Mouse (Mus musculus) liver, embryonic 16.5 days (tissue): ENCODE results near the gene Scube2. TPM values are rescaled to one million over a fixed set of nuclear protein-coding genes. Genes with fewer than 3 reads are reported as not detected.

Source experiments
- ATAC-seq: fragments of 200-750 bp; cut with Nextera tagmentation; 2 replicates; pipeline ENCODE4 v1.8.0; 2017; ENCODE audit warnings: low read depth, mild to moderate bottlenecking, moderate number of reproducible peaks, moderate library complexity
- H3K27ac ChIP-seq: fragments of 300-500 bp; sonication (generic); 2 replicates; pipeline ENCODE4 v1.5.1; 2014; ENCODE audit warnings: mild to moderate bottlenecking, low read length
- H3K27me3 ChIP-seq: fragments of 300-500 bp; sonication (generic); 2 replicates; pipeline ENCODE4 v1.6.1; 2014; ENCODE audit warnings: low read depth, low read length, mixed read lengths; ENCODE audit not compliant: control insufficient read depth, insufficient read depth
- H3K36me3 ChIP-seq: fragments of 300-500 bp; sonication (generic); 2 replicates; pipeline ENCODE4 v1.6.1; 2014; ENCODE audit warnings: mild to moderate bottlenecking; ENCODE audit not compliant: control insufficient read depth, insufficient read depth
- H3K4me1 ChIP-seq: fragments of 300-500 bp; sonication (generic); 2 replicates; pipeline ENCODE4 v1.6.1; 2014; ENCODE audit warnings: low read depth, low read length, mixed read lengths; ENCODE audit not compliant: control insufficient read depth
- H3K4me2 ChIP-seq: fragments of 300-500 bp; sonication (generic); 2 replicates; pipeline ENCODE4 v1.6.1; 2014; ENCODE audit warnings: low read depth, low read length, mixed read lengths
- H3K4me3 ChIP-seq: fragments of 300-500 bp; sonication (generic); 2 replicates; pipeline ENCODE4 v1.5.1; 2014; ENCODE audit warnings: low read depth, mild to moderate bottlenecking, low read length
- H3K9ac ChIP-seq: fragments of 300-500 bp; sonication (generic); 2 replicates; pipeline ENCODE4 v1.6.1; 2014; ENCODE audit warnings: low read depth, low read length
- H3K9me3 ChIP-seq: fragments of 300-500 bp; sonication (generic); replicated peaks from 2 replicates; pipeline ENCODE4 v1.6.1; 2016; ENCODE audit warnings: low read length; ENCODE audit not compliant: control insufficient read depth
- WGBS: fragments of 180-500 bp; shearing (Covaris S2); extraction: QIAGEN DNeasy Blood & Tissue Kit; methylation state at CpG from one replicate; pipeline ENCODE4 v1.1.7; 2014; ENCODE audit not compliant: insufficient replicate concordance; 5-methylcytosine and 5-hydroxymethylcytosine counted together
- polyA plus RNA-seq: library from polyadenylated mRNA; unstranded; fragments of >200 nt; fragmentation: Nextera tagmentation; extraction: Ambion mirVana; gene quantifications from 2 replicates; pipeline ENCODE4 v1.2.1, GENCODE M21; 2015

Gene Scube2
- polyA plus RNA-seq, 1 experiment from 2014 or later = 0.12 TPM

GRCm38 (mm10) chr7:109882574-109882973 lies 17.1 kb upstream of the Scube2 start:
- WGBS = 67% methylated on average over 2 of the region's 2 CpGs
- no peaks in the 10 kb centered on the region for H3K27me3 ChIP-seq
- no peak overlapping the region for H3K4me3 ChIP-seq
- H3K27ac ChIP-seq = no peak overlapping the region
- no peak overlapping the region for H3K4me2 ChIP-seq
- no peaks in the 10 kb centered on the region for H3K9me3 ChIP-seq
- H3K4me1 ChIP-seq = no peaks in the 10 kb centered on the region
- H3K9ac ChIP-seq = no peak overlapping the region
- no peaks in the 10 kb centered on the region for H3K36me3 ChIP-seq
- ATAC-seq = no peak

GRCm38 (mm10) chr7:109881561-109882099 lies 16.2 kb upstream of the Scube2 start:
- Histone ChIP-seq H3K9ac (no peak overlapping the region), H3K27ac (no peak overlapping the region), H3K36me3 (no peaks in the 10 kb centered on the region), H3K27me3 (no peaks in the 10 kb centered on the region), H3K4me1 (no peaks in the 10 kb centered on the region), H3K9me3 (no peaks in the 10 kb centered on the region), H3K4me2 (no peak overlapping the region), H3K4me3 (no peak overlapping the region)
- 26% methylated on average over 2 of the region's 2 CpGs for WGBS
- no peak for ATAC-seq

GRCm38 (mm10) chr7:109879158-109879557 lies 13.7 kb upstream of the Scube2 start:
- H3K4me2 ChIP-seq = no peak overlapping the region
- no peak overlapping the region for H3K9ac ChIP-seq
- no peaks in the 10 kb centered on the region for H3K9me3 ChIP-seq
- no peak for ATAC-seq
- H3K27ac ChIP-seq = no peak overlapping the region
- 36% methylated on average over 12 of the region's 12 CpGs for WGBS
- H3K4me1 ChIP-seq = no peaks in the 10 kb centered on the region
- H3K27me3 ChIP-seq = no peaks in the 10 kb centered on the region
- no peaks in the 10 kb centered on the region for H3K36me3 ChIP-seq
- H3K4me3 ChIP-seq = no peak overlapping the region

DNA sequence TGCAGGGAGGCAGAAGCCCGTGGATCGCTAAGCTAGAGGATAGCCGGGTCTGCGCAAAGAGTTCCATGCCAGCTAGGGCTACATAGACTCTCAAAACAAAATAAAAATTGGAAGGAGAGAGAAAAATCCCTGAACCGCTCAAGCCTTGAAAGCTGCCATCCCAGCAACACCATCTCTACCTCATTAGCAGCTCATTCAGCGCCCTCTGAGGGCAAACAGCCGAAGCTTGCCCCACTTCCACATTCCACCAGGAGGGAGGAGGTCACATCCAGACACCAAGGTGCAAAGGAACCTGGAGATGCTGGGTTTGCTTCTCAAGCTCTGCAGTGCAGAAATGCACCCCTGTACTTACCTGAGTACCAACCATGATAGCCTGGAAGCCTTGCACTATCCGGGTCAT lies 10.6 kb upstream of the Scube2 start:
- Histone ChIP-seq H3K9ac (no peak overlapping the region), H3K9me3 (no peaks in the 10 kb centered on the region), H3K36me3 (no peaks in the 10 kb centered on the region), H3K4me2 (no peak overlapping the region), H3K4me3 (no peak overlapping the region), H3K4me1 (no peaks in the 10 kb centered on the region), H3K27ac (no peak overlapping the region), H3K27me3 (no peaks in the 10 kb centered on the region)
- ATAC-seq = no peak
- 54% methylated on average over 8 of the region's 8 CpGs for WGBS

DNA sequence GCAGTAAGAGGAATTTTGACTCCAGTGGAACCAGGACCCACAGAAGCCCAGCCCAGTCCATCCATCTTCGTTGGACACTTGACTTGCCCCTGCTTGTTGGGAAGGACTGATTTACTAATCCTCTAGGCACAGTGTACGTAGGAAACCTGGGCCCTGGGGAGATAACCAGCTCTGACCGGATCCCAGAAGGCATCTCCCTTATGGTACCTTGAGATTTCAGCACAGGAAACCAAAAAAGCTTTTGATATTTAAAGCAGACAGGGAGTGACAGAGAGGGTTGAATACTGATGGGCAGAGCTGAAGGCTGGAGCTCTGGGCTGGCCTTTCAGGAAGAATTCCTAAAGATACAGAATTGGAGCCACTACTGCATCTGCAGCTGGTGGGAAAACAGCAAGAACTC lies 10.1 kb upstream of the Scube2 start:
- Histone ChIP-seq H3K9ac (no peak overlapping the region), H3K4me2 (no peak overlapping the region), H3K27ac (no peak overlapping the region), H3K4me1 (no peaks in the 10 kb centered on the region), H3K9me3 (no peaks in the 10 kb centered on the region), H3K4me3 (no peak overlapping the region), H3K27me3 (no peaks in the 10 kb centered on the region), H3K36me3 (no peaks in the 10 kb centered on the region)
- WGBS = 21% methylated on average over 3 of the region's 3 CpGs
- ATAC-seq = no peak

GRCm38 (mm10) chr7:109875033-109875432 lies 9.6 kb upstream of the Scube2 start:
- Histone ChIP-seq H3K4me2 (no peak overlapping the region), H3K27ac (no peak overlapping the region), H3K27me3 (no peaks in the 10 kb centered on the region), H3K9me3 (no peaks in the 10 kb centered on the region), H3K4me1 (no peaks in the 10 kb centered on the region), H3K9ac (no peak overlapping the region), H3K4me3 (no peak overlapping the region), H3K36me3 (no peaks in the 10 kb centered on the region)
- no peak for ATAC-seq

DNA sequence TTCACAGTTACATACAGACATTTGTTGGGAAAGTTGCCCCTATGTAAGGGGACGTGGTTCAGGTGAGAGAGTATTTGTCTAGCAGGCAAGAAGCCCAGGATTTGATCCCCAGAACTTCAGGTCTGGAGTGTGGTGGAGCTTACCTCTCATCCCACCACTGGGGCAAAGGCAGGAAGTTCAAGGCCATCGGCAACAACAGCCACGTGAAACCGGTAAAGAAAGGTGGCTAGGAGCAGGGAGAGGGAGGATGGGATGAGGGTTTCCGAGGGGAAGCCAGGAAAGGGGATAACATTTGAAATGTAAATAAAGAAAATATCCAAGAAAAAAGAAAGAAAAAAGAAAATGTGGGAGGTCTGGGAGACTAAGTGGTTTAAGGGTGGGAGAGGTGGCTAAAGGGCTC lies 7.7 kb upstream of the Scube2 start:
- no peak for ATAC-seq
- H3K36me3 ChIP-seq = no peaks in the 10 kb centered on the region
- WGBS = 42% methylated on average over 5 of the region's 5 CpGs
- no peak overlapping the region for H3K4me3 ChIP-seq
- H3K4me2 ChIP-seq = no peak overlapping the region
- no peak overlapping the region for H3K9ac ChIP-seq
- no peaks in the 10 kb centered on the region; the same call in 1 of the 2 replicates for H3K27me3 ChIP-seq
- no peak overlapping the region for H3K27ac ChIP-seq
- no peaks in the 10 kb centered on the region for H3K4me1 ChIP-seq
- H3K9me3 ChIP-seq = no peaks in the 10 kb centered on the region

DNA sequence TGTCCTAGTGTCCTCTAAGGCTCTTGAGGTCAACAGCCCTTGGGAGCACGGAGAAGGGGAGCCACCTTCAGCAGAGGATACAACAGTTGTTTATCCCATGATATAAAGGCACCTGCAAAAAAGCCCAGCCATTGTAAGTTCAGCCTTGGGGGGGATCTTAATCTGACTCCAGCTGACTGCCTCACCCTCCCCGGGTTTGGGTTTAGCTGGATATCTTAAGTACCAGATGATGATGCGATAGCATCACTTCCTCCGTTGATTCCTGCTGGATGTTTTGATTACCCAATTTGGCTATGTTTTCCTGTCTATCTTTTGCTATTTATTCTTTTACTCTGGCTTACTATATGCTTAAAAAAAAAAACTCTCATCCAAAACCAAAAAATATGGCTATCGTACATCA lies 5.8 kb upstream of the Scube2 start:
- H3K27ac ChIP-seq = no peak overlapping the region
- no peaks in the 10 kb centered on the region for H3K4me1 ChIP-seq
- H3K27me3 ChIP-seq = peaks cover 16% of the 10 kb centered on the region
- H3K4me2 ChIP-seq = no peak overlapping the region
- H3K9me3 ChIP-seq = no peaks in the 10 kb centered on the region
- 46% methylated on average over 5 of the region's 5 CpGs for WGBS
- H3K4me3 ChIP-seq = no peak overlapping the region
- H3K36me3 ChIP-seq = no peaks in the 10 kb centered on the region
- H3K9ac ChIP-seq = no peak overlapping the region
- no peak for ATAC-seq

GRCm38 (mm10) chr7:109868498-109868897 lies 3.0 kb upstream of the Scube2 start:
- no peak for ATAC-seq
- Histone ChIP-seq H3K27ac (no peak overlapping the region), H3K4me1 (no peaks in the 10 kb centered on the region), H3K4me2 (no peak overlapping the region), H3K27me3 (peaks cover 43% of the 10 kb centered on the region), H3K4me3 (no peak overlapping the region), H3K9ac (no peak overlapping the region), H3K9me3 (no peaks in the 10 kb centered on the region), H3K36me3 (no peaks in the 10 kb centered on the region)
- 51% methylated on average over 3 of the region's 3 CpGs for WGBS
